Mouse (Mus musculus) G1E-ER4 (cell line): ENCODE results near the gene Mnd1. TPM values are rescaled to one million over a fixed set of nuclear protein-coding genes. Genes with fewer than 3 reads are reported as not detected.

Source experiments
- GATA1 ChIP-seq: IDR thresholded peaks from one replicate; pipeline ENCODE4 v1.8.0; 2012; ENCODE audit warnings: low read length, inconsistent platforms
- polyA plus RNA-seq: library from polyadenylated mRNA; stranded (reverse); fragments of >175 nt; gene quantifications from 2 replicates; pipeline ENCODE4 v1.2.3, GENCODE M21; 2012

Mnd1 gene
- polyA plus RNA-seq, 1 experiment = 1.8 TPM

DNA sequence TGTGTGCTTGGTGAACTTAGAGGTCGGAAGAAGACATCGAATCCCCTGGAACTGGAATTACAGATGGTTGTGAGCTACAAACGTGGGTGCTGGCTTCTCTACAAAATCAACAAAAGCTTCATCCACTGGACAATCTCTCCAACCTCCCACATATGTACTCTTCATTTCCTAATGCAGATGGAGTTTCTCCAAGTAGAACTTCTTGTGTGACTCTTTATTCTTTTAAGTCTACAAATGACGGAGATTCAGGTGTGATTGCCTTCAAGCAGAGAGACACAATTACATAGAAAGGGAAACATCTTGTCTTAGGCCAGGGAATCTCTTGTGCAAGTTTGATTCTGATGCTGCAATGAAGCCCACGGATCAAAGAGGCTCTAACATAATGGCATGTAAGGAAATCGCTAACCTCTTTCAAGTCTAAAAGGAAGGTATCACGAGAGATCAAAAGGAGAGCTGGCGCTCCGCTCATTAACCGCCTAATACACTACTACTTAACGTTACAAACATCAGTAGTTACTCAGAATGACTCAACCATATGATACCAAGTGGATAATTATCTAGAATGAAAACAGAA lies 18.1 kb upstream of the Mnd1 start, which contains the start of gene Gm6525:
TSS of gene Gm6525 (plus strand) at position 524 of the 574 bp plus-strand sequence.
- TF ChIP-seq GATA1 = no peak

DNA sequence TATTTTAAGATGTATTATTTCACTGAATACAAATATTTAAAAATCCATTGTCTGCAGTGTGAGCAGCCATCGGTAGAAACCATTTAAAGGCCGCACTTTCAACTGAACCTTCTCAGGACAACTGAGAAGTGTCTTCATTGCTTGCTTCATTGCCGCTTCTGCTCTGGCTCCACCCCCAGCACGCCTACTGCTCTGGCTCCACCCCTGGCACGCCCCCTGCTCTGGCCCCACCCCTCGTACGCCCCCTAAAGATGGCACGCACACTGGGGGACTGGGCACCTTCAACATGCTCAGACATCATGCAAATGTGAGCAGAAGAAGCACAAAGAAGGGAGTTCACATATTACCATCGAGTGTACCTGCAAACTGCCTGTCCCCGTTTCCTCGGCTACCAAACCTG lies 16.8 kb upstream of the Mnd1 start:
- no peak for TF ChIP-seq GATA1

DNA sequence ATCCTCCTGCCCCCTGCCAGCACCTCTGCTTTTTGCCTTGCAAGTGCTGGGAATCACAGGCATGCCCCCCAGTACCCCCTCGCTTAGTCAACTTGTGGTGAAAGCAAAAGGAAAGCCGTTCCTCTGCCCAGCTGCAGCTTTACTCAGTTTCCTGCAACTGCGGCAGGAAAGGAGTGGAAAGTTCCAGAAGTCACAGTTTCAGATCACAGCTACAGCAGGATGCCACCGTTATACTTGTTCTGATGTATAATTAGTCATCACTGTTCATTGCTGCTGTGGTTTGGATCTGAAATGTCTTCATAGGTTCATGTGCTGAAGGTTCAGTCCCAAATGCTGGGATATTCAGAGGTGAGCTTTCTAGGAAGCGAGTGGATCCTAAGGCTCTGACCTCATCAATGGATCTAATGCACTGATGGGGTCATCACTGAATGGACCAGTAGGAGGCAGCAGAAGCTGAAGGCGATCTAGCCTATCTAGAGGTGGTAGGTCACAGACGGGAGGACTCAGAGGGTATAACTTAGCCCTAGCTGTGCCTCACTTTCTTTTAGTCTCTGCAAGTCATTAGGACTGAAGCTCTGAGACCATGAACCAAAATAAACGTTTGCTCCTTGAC lies 13.9 kb upstream of the Mnd1 start:
- no peak for TF ChIP-seq GATA1

DNA sequence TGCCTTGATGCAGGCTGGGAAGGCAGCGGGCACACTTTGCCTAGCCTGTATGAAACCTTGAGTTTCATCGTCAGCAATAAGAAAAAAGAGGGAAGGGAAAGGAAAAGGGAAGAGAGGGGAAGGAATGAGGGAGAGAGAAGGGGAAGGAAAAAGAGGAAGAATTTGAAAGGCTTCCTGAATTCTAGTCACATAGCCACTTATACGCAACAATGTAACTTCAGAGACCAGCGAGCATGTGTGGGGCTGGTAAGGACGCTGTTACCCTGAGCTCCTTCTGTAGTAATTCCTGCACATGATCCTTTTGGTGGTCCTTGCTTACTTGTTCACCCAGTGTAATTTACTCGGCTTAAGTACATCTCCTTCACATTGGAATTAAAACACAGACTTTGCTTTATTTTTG lies 13.4 kb upstream of the Mnd1 start:
- no peak for TF ChIP-seq GATA1

DNA sequence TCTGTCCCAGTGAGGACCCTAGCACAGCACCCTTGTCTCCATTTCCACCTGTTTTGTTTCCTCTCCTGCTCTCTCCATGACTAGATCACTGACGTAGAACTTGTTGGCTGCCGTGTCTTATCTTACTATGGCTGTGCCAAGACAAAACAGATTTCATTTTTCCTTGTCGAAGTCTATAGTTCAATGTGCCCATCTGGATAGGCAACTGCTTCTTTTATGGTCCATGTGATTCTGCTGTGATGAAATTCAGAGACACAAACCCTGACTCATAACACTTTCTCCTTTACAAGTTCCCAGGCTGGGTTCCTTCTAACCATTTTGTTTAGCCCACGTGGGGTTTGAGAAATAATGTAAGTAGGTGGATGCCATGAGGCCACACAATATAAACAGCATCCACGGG lies 10.5 kb upstream of the Mnd1 start:
- no peak for TF ChIP-seq GATA1

DNA sequence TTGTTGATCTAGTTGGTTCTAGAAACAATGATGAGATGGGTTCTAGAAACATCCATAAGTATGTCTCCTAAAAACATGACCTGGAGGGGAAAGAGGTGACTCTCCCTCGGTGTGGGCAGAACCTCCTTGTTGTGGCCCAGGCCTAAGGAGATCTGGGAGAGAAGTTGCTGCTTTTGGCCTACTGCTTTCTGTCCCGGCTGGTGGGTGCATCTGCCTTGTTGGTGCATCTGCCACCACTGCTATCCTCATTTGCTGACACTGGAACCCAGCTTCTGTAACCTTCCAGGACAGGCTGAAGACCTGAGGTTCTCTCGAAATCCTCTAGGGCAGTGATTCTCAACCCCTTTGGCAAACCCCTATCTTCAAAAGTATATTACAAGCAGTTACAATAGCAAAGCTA lies 9.8 kb upstream of the Mnd1 start:
- no peak for TF ChIP-seq GATA1

DNA sequence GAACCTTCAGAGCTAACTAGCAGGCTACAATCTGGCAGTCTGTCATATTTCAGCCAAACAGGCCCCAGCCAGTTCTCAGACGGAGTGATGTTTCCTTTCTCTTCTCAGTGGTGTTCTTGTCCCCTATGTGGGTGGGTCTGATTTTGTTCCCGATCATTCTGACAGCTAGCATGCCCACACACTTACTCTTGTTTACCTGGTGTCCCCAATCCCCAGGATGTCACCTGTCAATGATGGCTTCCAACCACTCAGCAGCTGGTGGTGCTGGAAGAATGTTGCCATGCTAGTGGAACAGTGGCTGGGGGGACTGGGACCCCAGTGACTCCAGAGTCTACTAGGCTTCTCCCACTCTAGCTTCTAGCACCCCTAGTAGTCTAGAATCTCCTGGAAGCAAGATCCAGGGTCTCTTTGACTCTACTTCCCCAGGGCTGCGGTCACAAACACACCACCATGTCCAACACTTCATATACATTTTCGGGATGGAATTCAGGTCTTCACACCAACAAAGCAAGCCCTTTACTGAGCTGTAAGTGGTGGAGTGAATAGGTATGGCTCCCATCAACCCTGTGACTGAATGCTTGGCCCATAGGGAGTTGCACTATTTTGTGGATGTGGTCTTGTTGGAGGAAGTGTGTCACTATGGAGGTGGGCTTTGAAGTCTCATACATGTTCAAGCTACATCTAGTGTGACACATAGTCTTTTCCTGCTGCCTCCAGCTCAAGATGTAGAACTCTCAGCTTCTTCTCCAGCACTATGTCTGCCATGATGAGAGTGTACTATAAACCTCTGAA lies 2.2 kb upstream of the Mnd1 start:
- no peak for TF ChIP-seq GATA1

DNA sequence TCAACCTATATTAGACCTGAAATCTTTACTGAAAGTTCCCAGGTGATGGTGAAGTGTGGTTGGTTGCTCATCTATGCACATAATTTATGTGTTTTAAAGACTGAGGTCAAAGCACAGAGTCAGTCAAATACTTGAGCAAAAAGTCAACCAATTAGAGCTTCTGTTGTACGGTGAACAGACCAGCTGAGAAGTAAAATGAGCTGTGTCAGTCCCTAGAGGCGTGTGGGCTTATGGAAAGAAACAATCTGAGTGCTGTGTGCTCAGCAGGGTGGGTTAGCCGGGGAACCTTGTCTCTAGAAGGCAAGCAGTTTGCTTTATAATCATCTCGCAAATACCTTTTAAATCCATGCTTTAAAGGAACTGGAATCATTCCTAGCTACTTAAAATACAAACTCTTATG lies 1.4 kb upstream of the Mnd1 start:
- TF ChIP-seq GATA1 = no peak

DNA sequence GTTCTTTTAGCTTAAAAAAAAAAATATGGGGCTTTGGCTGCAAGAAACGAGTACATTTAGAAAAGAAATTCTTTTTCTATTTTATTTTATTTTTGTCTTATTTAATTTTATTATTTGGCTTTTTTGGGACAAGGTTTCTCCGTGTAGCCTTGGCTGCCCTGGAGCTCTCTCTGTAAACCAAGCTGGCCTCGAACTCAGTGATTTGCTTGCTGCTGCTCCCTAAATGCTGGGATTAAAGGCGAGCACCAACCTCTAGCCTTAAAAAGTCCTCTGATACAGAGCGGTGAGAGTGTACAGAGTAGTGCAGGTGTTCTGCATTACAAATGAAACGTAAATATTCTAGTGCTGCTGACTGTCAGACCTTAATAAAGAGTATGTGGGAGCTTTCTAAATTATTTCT lies 519 bp upstream of the Mnd1 start:
- no peak for TF ChIP-seq GATA1

DNA sequence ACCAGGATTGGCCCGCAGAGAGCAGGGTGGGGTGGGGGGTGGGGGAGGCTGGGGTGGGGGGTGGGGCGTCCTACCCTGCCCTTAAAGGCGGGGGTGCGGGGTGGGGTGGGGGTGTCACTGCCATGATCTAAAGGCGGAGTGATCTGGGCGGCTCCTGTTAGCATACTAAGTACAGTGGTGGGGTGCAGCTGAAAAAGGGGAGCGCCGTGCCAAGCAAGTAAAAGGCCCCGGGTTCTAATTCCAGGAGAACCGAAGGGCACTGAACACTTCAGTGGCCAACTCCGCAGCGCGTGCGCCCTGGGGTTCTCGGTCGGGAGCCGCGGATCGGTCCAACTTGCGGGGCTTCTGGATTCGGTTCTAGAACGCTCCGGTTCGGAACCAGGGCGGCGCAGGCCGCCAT lies 440 bp downstream of the Mnd1 start:
- no peak for TF ChIP-seq GATA1

DNA sequence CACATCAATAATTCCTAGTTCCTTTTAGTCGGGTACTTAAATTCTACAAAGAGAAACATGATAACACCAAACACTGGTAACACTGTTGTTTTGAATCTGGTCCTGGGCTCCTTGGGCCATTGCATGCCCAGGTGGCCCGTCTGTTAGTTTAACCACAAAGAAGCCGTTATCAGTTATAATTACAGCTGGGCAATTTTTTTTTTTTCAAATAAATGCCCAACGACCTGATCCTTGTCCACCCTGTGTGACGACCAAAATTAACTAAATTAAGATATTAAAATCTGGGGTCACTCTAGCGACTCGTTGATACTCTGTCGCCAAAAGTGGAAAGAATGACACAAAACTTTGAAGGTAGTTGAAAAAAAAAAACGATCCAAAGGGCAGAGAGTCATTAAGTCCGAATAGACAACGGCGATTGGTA lies 855 bp downstream of the Mnd1 start:
- no peak for TF ChIP-seq GATA1

DNA sequence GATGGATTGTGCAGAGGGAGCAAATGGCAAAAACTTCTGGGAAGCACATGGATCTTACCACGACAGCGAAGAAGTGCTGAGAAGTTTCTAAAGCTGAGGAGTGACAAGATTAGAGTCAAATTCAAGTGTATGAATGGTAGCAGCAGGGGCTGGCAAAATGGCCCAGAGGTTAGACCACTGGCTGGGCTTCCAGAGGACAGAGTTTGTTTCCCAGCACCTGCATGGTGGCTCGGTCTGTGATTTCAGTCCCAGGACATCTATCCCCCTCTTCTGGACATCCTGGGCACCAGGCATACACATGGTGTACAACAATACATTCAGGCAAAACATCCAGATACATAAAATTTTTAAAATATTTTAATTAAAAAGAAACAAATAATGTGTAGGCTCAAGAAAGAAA lies 5.8 kb downstream of the Mnd1 start:
- no peak for TF ChIP-seq GATA1

DNA sequence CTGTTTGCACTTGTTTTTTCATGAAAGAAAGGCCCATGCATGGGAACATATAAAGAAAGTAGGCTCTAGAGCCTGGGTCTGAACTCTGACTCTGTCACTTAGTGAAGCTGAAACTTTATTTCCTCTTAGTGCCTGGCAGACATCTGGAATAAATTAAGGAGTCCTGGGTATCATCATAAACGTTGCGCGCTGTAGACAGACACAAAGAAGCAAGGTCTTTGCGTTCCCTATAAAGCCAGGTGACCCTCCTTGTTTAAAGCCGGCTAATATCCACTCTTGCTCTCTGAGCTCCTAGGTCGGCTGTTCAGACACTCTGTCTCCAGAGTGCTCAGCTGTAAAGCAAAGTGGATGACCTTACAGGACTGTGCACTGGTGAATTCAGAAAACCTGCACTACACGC lies 14.6 kb downstream of the Mnd1 start:
- no peak for TF ChIP-seq GATA1

DNA sequence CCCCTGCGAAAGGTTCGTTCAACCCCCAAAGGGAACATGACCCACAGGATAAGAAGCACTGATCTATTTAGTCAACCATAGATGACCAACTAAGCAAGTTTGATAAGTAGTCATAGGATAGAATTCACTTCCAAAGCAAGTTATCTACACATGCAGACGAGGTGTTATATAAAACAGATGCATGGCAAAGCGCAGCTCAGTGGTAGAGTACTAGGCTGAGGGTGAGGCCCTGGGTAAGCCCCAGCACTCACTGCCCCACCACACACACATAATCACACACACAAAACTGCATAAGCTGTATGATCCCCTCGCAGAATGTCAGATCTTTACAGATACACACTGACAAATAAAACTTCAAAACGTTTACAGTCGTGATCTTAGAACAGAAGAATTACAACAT lies 19.1 kb downstream of the Mnd1 start:
- TF ChIP-seq GATA1 = no peak

DNA sequence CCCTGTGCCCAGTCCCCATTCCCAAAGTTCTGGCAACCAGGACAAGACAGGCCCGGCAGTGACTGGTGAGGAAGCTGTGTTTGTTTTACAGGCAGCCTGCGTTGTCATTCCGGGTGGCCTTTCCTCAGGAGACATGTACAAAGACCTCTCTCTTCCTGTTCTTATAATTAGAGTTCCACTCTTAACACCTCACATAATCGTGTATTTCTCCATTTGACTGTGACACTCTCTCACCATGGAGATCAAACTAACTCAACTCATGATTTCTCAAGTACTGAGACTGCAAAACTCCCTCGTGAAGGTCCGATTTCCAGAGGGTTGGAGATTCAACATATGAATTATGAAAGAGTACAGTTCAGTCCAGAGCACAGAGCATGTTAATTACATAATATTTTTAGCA lies 19.7 kb downstream of the Mnd1 start:
- TF ChIP-seq GATA1 = no peak

DNA sequence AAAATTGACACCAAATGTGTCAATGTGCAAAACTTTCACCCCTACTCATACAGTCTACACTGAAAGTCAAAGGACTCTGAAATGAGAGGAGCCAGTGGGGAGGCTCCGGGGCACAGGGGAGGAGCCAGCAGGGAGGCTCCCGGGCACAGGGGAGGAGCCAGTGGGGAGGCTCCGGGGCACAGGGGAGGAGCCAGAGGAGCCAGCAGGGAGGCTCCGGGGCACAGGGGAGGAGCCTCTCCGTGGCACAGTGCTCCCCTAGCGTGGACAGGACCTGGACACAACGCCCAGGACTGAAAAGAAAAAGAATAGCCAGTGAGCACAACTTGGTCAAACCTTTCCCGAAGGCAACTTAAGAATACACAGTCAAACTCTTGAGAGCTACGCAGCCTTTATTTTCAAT lies 20.2 kb downstream of the Mnd1 start:
- TF ChIP-seq GATA1 = no peak

DNA sequence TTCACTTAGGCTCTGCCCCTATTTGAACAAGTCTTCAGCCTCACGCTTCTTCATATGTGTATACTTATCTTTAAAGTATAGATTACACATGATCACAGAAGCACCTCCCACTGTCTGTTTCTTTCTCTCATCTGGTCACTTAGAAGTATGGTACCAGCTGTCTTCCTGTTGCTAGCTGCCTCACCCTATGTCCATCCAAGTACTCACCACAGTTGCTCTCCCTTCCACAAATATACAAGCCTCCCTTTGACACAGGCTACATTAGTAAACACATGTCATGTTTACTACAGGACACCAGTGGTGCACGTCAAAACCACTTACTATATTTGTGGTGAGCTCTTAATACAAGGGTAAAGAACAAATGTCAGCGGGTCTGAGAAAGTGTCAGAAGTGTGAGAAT lies 24.2 kb downstream of the Mnd1 start:
- no peak for TF ChIP-seq GATA1
